Mouse (Mus musculus) liver, embryonic 14.5 days (tissue): ENCODE data around the gene Hexa. TPM values are rescaled to one million over a fixed set of nuclear protein-coding genes. Genes with fewer than 3 reads are reported as not detected.

Source experiments
- ATAC-seq: fragments of 200-750 bp; cut with Nextera tagmentation; 2 replicates; pipeline ENCODE4 v1.8.0; 2017; ENCODE audit warnings: moderate number of reproducible peaks, mild to moderate bottlenecking, moderate library complexity; ENCODE audit not compliant: insufficient read depth
- DNase-seq, 3 experiments: peaks; one replicate each; pipeline ENCODE4 v3.0.0-alpha.2; 2012 to 2013; ENCODE audit warnings: low read depth in 3 of 3, low spot score in 3 of 3
- H3K27ac ChIP-seq: fragments of 300-500 bp; sonication (generic); 2 replicates; pipeline ENCODE4 v1.5.1; 2014; ENCODE audit warnings: moderate library complexity, mild to moderate bottlenecking, control low read depth, inconsistent platforms
- H3K27me3 ChIP-seq: fragments of 300-500 bp; sonication (generic); 2 replicates; pipeline ENCODE4 v1.6.1; 2014; ENCODE audit warnings: mild to moderate bottlenecking, low read length, moderate library complexity; ENCODE audit not compliant: control insufficient read depth, insufficient read depth
- H3K36me3 ChIP-seq: fragments of 300-500 bp; sonication (generic); replicated peaks from 2 replicates; pipeline ENCODE4 v1.6.1; 2014; ENCODE audit warnings: low read depth; ENCODE audit not compliant: control insufficient read depth, insufficient read depth
- H3K4me1 ChIP-seq, 2 experiments: fragments of 200-500 bp in 1 of 2; fragments of 300-500 bp in 1 of 2; sonication (generic) in 1 of 2; replicated peaks; 2 replicates each; pipeline ENCODE4 v1.6.1; 2012 to 2014; ENCODE audit warnings: antibody characterized with exemption in 1 of 2, inconsistent platforms in 1 of 2, low read length in 1 of 2; ENCODE audit not compliant: control insufficient read depth in 2 of 2, insufficient read depth in 2 of 2
- H3K4me2 ChIP-seq: fragments of 300-500 bp; sonication (generic); 2 replicates; pipeline ENCODE4 v1.6.1; 2014; ENCODE audit warnings: low read depth, mild to moderate bottlenecking, control low read depth, moderate library complexity
- H3K4me3 ChIP-seq, 2 experiments: fragments of 200-500 bp in 1 of 2; fragments of 300-500 bp in 1 of 2; sonication (generic) in 1 of 2; 2 replicates each; pipeline ENCODE4 v1.5.1; 2012 to 2014; ENCODE audit warnings: low read depth in 2 of 2, low read length in 2 of 2, mild to moderate bottlenecking in 2 of 2, control low read depth in 1 of 2, inconsistent platforms in 1 of 2, moderate library complexity in 1 of 2; ENCODE audit not compliant: insufficient read depth in 1 of 2
- H3K9ac ChIP-seq: fragments of 300-500 bp; sonication (generic); replicated peaks from 2 replicates; pipeline ENCODE4 v1.6.1; 2014; ENCODE audit warnings: mild to moderate bottlenecking, control low read depth, moderate library complexity
- H3K9me3 ChIP-seq: fragments of 300-500 bp; sonication (generic); 2 replicates; pipeline ENCODE4 v1.6.1; 2016; ENCODE audit warnings: low read length, mixed read lengths; ENCODE audit not compliant: control insufficient read depth
- CTCF ChIP-seq: IDR thresholded peaks from 2 replicates; pipeline ENCODE4 v1.5.1; 2016; ENCODE audit warnings: antibody characterized with exemption, low read depth, control low read depth
- EP300 ChIP-seq: IDR thresholded peaks from 2 replicates; pipeline ENCODE4 v1.6.1; 2016; ENCODE audit warnings: antibody characterized with exemption, low read depth
- WGBS: fragments of 180-500 bp; shearing (Covaris S2); extraction: QIAGEN DNeasy Blood & Tissue Kit; methylation state at CpG from one replicate; pipeline ENCODE4 v1.1.7; 2014; ENCODE audit not compliant: insufficient replicate concordance; 5-methylcytosine and 5-hydroxymethylcytosine counted together
- polyA plus RNA-seq, 2 experiments: library from polyadenylated mRNA; depleted of rRNA in 1 of 2; stranded (reverse) in 1 of 2; unstranded in 1 of 2; fragments of >200 nt; fragmentation: Nextera tagmentation in 1 of 2; extraction: Ambion mirVana in 1 of 2; gene quantifications; 2 replicates each; pipeline versions ENCODE4 v1.2.1 to v1.2.3; 2012 to 2014

Hexa gene
- polyA plus RNA-seq, 2 experiments: 17.5 to 29.1 TPM

- Histone ChIP-seq H3K4me1 (no peaks in the 10 kb centered on the region), H3K4me3 (no peak overlapping the region), H3K27ac (no peak overlapping the region), H3K9me3 (no peaks in the 10 kb centered on the region), H3K9ac (no peak overlapping the region), H3K4me2 (no peak overlapping the region), H3K36me3 (no peaks in the 10 kb centered on the region), H3K27me3 (no peaks in the 10 kb centered on the region)
- WGBS: 56% methylated on average over 2 of the region's 2 CpGs
- DNase-seq (no peak), ATAC-seq (no peak)
- TF ChIP-seq CTCF (no peak), EP300 (no peak)
Measured at GRCm38 (mm10) chr9:59528274-59528673, 11.1 kb upstream of the Hexa start.

GRCm38 (mm10) chr9:59531645-59532044 is 7.7 kb upstream of the Hexa start:
- no peak overlapping the region for H3K27ac ChIP-seq
- ATAC-seq (no peak), DNase-seq (no peak)
- no peaks in the 10 kb centered on the region for H3K9me3 ChIP-seq
- H3K27me3 ChIP-seq: no peaks in the 10 kb centered on the region
- no peak overlapping the region for H3K4me2 ChIP-seq
- TF ChIP-seq CTCF (no peak), EP300 (no peak)
- no peak overlapping the region for H3K4me3 ChIP-seq
- 54% methylated on average over 5 of the region's 5 CpGs for whole genome bisulfite sequencing
- no peak overlapping the region for H3K9ac ChIP-seq
- H3K36me3 ChIP-seq: no peaks in the 10 kb centered on the region
- no peaks in the 10 kb centered on the region for H3K4me1 ChIP-seq

- no peaks in the 10 kb centered on the region for H3K36me3 ChIP-seq
- H3K4me2 ChIP-seq: no peak overlapping the region
- no peak overlapping the region for H3K4me3 ChIP-seq
- DNase-seq (no peak), ATAC-seq (no peak)
- no peak for TF ChIP-seq CTCF
- TF ChIP-seq EP300: no peak
- H3K9me3 ChIP-seq: no peaks in the 10 kb centered on the region
- H3K27ac ChIP-seq: no peak overlapping the region
- peaks cover 0 to 2% of the 10 kb centered on the region in 2 experiments; a peak in 1 of 4 replicates for H3K4me1 ChIP-seq
- H3K9ac ChIP-seq: no peak overlapping the region
- WGBS: 48% methylated on average over 2 of the region's 2 CpGs
- no peaks in the 10 kb centered on the region for H3K27me3 ChIP-seq
Measured at GRCm38 (mm10) chr9:59533422-59533821, 5.9 kb upstream of the Hexa start.

- no peaks in the 10 kb centered on the region for H3K27me3 ChIP-seq
- TF ChIP-seq CTCF (no peak), EP300 (no peak)
- peaks cover 0 to 2% of the 10 kb centered on the region in 2 experiments; a peak in 1 of 4 replicates for H3K4me1 ChIP-seq
- no peak overlapping the region for H3K9ac ChIP-seq
- H3K36me3 ChIP-seq: no peaks in the 10 kb centered on the region
- H3K4me3 ChIP-seq: no peak overlapping the region
- DNase-seq: no peak
- no peak overlapping the region for H3K4me2 ChIP-seq
- H3K27ac ChIP-seq: no peak overlapping the region
- 56% methylated on average over 4 of the region's 4 CpGs for WGBS
- ATAC-seq: no peak
- no peaks in the 10 kb centered on the region for H3K9me3 ChIP-seq
Measured at GRCm38 (mm10) chr9:59533889-59534288, 5.5 kb upstream of the Hexa start.

- Histone ChIP-seq H3K9ac (no peak overlapping the region), H3K36me3 (no peaks in the 10 kb centered on the region), H3K4me3 (no peak overlapping the region), H3K4me2 (no peak overlapping the region), H3K4me1 (peaks cover 0 to 7% of the 10 kb centered on the region in 2 experiments; a peak in 2 of 4 replicates), H3K27ac (no peak overlapping the region), H3K27me3 (no peaks in the 10 kb centered on the region), H3K9me3 (no peaks in the 10 kb centered on the region)
- 44% methylated on average over 3 of the region's 3 CpGs for WGBS
- no peak for ATAC-seq
- TF ChIP-seq EP300: no peak
- TF ChIP-seq CTCF: peak; percentile 28; the same call in 1 of the 2 replicates
- no peak for DNase-seq
Measured at GRCm38 (mm10) chr9:59537651-59538050, 1.7 kb upstream of the Hexa start.
